Mouse (Mus musculus) embryonic facial prominence, embryonic 14.5 days (tissue): ENCODE data around the gene E430018J23Rik. TPM values are rescaled to one million over a fixed set of nuclear protein-coding genes. Genes with fewer than 3 reads are reported as not detected.

Experiments used
- ATAC-seq: fragments of 200-750 bp; cut with Nextera tagmentation; 2 replicates; pipeline ENCODE4 v1.8.0; 2017; ENCODE audit warnings: low read depth, moderate number of reproducible peaks, moderate TSS enrichment
- DNase-seq: peaks from one replicate; pipeline ENCODE4 v3.0.0-alpha.2; 2015; ENCODE audit warnings: low spot score
- H3K27ac ChIP-seq: fragments of 300-500 bp; sonication (generic); replicated peaks from 2 replicates; pipeline ENCODE4 v1.5.1; 2014; ENCODE audit warnings: low read depth, mild to moderate bottlenecking, low read length, moderate library complexity
- H3K27me3 ChIP-seq: fragments of 300-500 bp; sonication (generic); replicated peaks from 2 replicates; pipeline ENCODE4 v1.6.1; 2014; ENCODE audit warnings: low read length; ENCODE audit not compliant: control insufficient read depth, insufficient read depth
- H3K36me3 ChIP-seq: fragments of 300-500 bp; sonication (generic); 2 replicates; pipeline ENCODE4 v1.6.1; 2014; ENCODE audit warnings: low read length, mixed read lengths; ENCODE audit not compliant: control insufficient read depth, insufficient read depth
- H3K4me1 ChIP-seq: fragments of 300-500 bp; sonication (generic); 2 replicates; pipeline ENCODE4 v1.6.1; 2014; ENCODE audit warnings: antibody characterized with exemption, low read length; ENCODE audit not compliant: control insufficient read depth, insufficient read depth
- H3K4me2 ChIP-seq: fragments of 300-500 bp; sonication (generic); 2 replicates; pipeline ENCODE4 v1.6.1; 2014; ENCODE audit warnings: low read depth, mild to moderate bottlenecking, low read length, moderate library complexity, mixed read lengths
- H3K4me3 ChIP-seq: fragments of 300-500 bp; sonication (generic); 2 replicates; pipeline ENCODE4 v1.5.1; 2014; ENCODE audit warnings: low read depth, mild to moderate bottlenecking, low read length
- H3K9ac ChIP-seq: fragments of 300-500 bp; sonication (generic); 2 replicates; pipeline ENCODE4 v1.6.1; 2014; ENCODE audit warnings: low read depth, mild to moderate bottlenecking, low read length, moderate library complexity, mixed read lengths
- H3K9me3 ChIP-seq: fragments of 300-500 bp; sonication (generic); 2 replicates; pipeline ENCODE4 v1.6.1; 2016; ENCODE audit warnings: low read length; ENCODE audit not compliant: control insufficient read depth
- WGBS: fragments of 180-500 bp; shearing (Covaris S2); extraction: QIAGEN DNeasy Blood & Tissue Kit; methylation state at CpG from one replicate; pipeline ENCODE4 v1.1.7; 2014; 5-methylcytosine and 5-hydroxymethylcytosine counted together
- polyA plus RNA-seq: library from polyadenylated mRNA; unstranded; fragments of >200 nt; fragmentation: Nextera tagmentation; extraction: Ambion mirVana; gene quantifications from 2 replicates; pipeline ENCODE4 v1.2.1, GENCODE M21; 2014

E430018J23Rik gene
- polyA plus RNA-seq, 1 experiment from 2014 or later: 5.6 TPM

DNA sequence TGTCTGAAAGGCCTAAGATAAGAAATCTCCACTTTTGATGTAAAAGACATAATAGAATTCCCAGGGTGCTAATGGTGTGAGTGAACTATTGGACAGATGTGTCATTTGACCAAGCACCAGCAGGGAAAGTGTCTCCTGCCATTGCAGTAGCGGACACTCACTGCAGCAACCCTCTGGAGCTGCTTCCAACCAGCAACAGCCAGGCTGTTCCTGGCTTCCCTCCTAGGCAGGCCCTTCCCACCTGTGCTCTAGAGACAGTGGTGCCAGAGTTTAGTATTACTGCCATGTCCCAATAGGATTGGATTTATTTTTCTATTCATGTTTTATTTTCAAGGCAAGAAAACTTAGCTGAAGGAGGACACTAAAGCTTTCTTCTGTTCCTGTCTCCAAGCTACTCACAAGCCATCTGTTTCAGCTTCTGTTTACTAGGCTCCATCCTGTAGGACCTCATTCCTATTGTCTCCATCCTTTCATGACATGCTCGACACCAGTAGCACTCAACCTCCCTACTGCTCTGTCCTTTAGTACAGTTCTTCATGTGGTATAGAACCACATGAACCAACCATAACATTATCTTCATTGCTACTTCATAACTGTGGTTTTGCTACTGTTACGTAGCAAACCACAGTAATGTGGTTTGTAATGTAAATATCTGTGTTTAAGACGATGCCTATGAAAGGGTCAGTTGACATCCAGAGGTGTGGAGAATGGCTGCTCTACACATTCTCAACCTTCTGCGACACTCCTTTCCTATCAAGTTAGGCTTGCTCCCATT is 42.0 kb downstream of the E430018J23Rik start:
- WGBS: 75% methylated on average over 5 of the region's 5 CpGs
- no peak for DNase-seq
- Histone ChIP-seq H3K9me3 (0 out of 2 replicates have a peak, but pooled peaks cover 6% of the 10 kb centered on the region), H3K4me2 (no peak overlapping the region), H3K4me1 (no peaks in the 10 kb centered on the region; the same call in none of the 2 replicates), H3K27ac (no peak overlapping the region), H3K9ac (no peak overlapping the region), H3K27me3 (no peaks in the 10 kb centered on the region), H3K36me3 (no peaks in the 10 kb centered on the region), H3K4me3 (no peak overlapping the region)
- ATAC-seq: no peak

DNA sequence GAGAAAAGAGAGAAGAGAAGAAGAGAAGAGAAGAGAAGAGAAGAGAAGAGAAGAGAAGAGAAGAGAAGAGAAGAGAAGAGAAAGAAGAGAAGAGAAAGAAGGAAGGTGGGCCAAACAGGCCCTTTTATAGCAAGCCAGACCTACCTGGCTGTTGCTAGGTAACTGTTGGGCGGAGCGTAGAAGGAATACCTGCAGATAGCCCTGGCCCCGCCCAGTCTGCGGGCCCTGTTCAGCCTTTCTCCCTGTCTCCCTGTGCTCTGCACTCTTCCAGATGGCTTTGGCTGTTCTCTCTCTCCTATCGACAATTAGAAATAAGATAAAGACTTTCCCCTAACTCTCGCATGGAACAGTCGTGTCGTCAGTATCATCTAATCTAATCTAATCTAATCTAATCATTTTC is 46.8 kb downstream of the E430018J23Rik start:
- no peak for ATAC-seq
- H3K27me3 ChIP-seq: no peaks in the 10 kb centered on the region
- H3K27ac ChIP-seq: no peak overlapping the region; the same call in 1 of the 2 replicates
- H3K4me2 ChIP-seq: peak overlapping the region; percentile 84
- peak; percentile 78 for DNase-seq
- H3K4me3 ChIP-seq: peak overlapping the region; percentile 83
- H3K9me3 ChIP-seq: no peaks in the 10 kb centered on the region
- H3K36me3 ChIP-seq: peaks cover 18% of the 10 kb centered on the region
- 16% methylated on average over 8 of the region's 8 CpGs for WGBS
- peaks cover 7% of the 10 kb centered on the region for H3K4me1 ChIP-seq
- 0 out of 2 replicates have a peak overlapping the region, but pooled peaks have one; percentile 91 for H3K9ac ChIP-seq

DNA sequence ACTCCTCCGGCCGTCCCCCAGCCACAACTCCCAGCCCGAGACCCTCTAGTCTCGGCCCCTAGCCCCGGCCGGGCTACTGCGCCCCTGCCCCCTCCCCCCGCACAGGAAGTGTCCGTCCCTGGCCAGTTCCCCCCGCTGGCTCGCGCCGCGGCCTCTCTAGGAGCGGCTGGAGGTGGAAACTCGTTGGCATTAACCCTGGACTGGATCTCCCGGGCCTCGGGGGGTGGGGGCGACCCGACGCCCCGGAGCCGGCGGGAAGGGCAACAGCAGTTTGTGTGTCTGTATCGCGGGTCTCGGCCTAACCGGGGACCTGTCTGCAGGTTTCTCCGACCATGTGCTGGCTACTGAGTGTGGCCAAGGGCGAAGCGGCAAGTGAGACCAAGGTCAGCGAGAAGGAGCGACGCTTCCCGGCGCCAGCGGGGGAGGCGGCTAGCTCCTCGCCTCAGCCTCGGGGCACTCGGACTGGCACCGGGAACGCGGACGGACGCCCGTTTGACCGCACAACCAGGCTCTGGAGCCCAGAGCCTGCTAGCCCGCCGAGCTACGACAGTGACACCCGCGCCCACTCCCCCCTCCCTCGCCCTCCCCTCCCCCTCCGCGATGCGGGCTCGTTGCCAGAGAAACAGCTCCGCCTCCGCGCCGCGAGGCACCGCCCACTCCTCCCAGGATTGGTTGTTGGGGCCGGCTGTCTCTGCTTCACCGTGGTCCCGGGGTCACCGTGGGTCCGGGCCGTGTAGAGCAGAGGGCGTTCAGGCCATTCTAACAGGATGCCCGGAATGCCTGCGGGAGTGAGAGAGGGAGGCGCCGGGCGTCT is 47.7 kb downstream of the E430018J23Rik start, which contains the start of gene Zfp768:
Gene Zfp768, minus strand, starts transcription at position 78 of the 814 bp plus-strand sequence.
- Histone ChIP-seq H3K4me2 (peak within 1 kb of the TSS; percentile 84), H3K27ac (peak within 1 kb of the TSS; percentile 90), H3K4me3 (peak within 1 kb of the TSS; percentile 83), H3K9me3 (no peaks in the 10 kb centered on the region), H3K9ac (peak within 1 kb of the TSS; percentile 91), H3K36me3 (peaks cover 22% of the 10 kb centered on the region), H3K27me3 (no peaks in the 10 kb centered on the region), H3K4me1 (peaks cover 7% of the 10 kb centered on the region)
- WGBS: under 1% methylated on average over 38 of the region's 76 CpGs
- ATAC-seq (peak; percentile 95), DNase-seq (peak; percentile 93)

DNA sequence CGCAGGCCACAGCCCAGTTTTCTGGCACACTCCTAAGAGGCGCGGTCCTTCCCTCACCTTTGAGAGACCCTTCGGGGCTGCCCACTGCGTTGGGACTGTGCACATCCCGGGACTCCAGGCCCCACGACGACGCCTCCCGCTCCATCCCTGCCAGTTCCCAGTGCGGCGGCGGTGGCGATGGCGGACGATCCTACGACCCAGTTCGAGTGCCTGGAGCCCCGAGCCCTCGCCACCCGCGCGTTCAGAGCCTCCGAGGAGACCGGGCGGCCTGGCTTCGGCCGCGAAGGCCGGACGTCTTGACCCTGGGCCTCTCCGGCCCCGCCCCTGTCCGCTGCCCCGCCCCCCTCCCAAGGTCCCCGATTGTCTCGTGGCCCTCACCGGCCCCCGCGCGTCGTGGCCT is 48.3 kb downstream of the E430018J23Rik start:
- Histone ChIP-seq H3K27ac (peak overlapping the region; percentile 90), H3K9ac (peak overlapping the region; percentile 91), H3K27me3 (no peaks in the 10 kb centered on the region), H3K4me3 (peak overlapping the region; percentile 83), H3K4me2 (peak overlapping the region; percentile 84), H3K9me3 (no peaks in the 10 kb centered on the region), H3K4me1 (peaks cover 7% of the 10 kb centered on the region), H3K36me3 (peaks cover 22% of the 10 kb centered on the region)
- DNase-seq (peak; percentile 24), ATAC-seq (peak; percentile 34)
- WGBS: under 1% methylated on average over 30 of the region's 42 CpGs

DNA sequence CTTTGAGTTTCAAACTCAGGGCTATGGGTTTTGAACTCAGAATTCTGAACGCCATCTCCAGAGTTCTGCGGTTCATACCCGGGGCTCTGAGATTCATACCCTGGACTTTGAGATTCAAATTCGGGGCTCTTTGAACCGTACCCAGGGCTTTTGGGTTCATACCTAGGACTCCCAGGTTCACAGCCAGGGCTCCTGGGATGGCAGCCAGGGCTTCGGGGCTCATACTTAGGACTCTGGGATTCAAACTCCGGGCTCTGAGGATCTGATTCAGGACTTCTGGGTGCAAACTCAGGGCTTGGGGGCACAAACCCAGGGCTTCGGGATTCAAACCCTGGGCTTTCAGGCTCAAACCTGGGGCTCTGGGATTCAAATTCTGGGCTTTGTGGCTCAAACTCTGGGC is 49.1 kb downstream of the E430018J23Rik start:
- DNase-seq (no peak), ATAC-seq (no peak)
- peak overlapping the region; percentile 91 for H3K9ac ChIP-seq
- peak overlapping the region; percentile 84 for H3K4me2 ChIP-seq
- H3K27ac ChIP-seq: no peak overlapping the region
- H3K4me3 ChIP-seq: peak overlapping the region; percentile 83
- 88% methylated on average over 8 of the region's 8 CpGs for WGBS
- no peaks in the 10 kb centered on the region for H3K9me3 ChIP-seq
- no peaks in the 10 kb centered on the region for H3K27me3 ChIP-seq
- H3K36me3 ChIP-seq: peaks cover 22% of the 10 kb centered on the region
- H3K4me1 ChIP-seq: peaks cover 7% of the 10 kb centered on the region

DNA sequence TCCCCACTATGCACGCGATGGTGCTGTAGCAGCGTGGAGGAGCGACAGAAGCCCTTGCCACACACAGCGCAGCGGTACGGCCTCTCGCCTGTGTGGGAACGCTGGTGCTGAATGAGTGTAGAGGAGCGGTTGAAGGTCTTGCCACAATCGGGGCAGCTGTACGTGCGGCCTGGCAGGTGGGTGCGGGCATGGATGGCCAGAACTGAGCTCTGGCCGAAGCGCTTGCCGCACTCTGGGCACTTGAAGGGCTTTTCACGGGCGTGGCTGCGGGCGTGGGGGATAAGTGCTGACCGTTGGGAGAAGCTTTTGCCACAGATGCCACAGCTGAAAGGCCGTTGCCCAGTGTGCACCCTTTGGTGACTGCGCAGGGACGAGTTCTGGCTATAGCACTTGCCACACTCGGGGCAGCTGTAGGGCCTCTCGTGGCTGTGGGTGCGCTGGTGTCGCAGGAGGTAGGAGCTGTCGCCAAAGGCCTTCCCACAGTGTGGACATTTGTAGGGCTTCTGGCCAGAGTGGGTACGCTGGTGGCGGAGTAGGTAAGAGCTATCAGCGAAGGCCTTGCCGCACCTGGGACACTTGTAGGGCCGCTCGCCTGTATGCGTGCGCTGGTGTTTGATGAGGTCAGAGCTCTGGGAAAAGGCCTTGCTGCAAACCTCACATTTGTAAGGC is 49.9 kb downstream of the E430018J23Rik start:
- DNase-seq (no peak), ATAC-seq (no peak)
- Histone ChIP-seq H3K4me1 (peaks cover 7% of the 10 kb centered on the region), H3K9ac (no peak overlapping the region), H3K4me3 (no peak overlapping the region), H3K27me3 (no peaks in the 10 kb centered on the region), H3K9me3 (no peaks in the 10 kb centered on the region), H3K4me2 (no peak overlapping the region), H3K36me3 (peaks cover 22% of the 10 kb centered on the region), H3K27ac (no peak overlapping the region)
- 95% methylated on average over 38 of the region's 38 CpGs for WGBS

DNA sequence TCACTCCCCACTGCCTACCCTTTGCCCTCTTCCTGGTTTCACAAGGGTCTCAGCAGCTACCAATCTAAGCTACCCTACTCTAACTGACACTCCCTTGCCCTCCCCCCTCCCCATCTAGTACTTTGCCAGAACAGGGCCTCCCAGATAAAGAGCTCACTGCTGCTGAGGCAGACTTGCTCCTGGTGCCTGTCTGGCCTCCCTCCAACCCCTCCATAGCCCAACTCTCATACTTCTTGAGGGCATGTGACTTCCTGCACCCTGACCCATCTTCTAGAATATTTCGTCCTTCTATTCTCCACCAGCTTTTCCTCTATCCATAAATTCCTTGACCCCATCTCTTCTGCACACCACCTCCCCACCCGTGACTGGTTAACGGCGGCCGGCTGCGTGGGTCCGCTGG is 50.5 kb downstream of the E430018J23Rik start:
- Histone ChIP-seq H3K4me3 (no peak overlapping the region), H3K27ac (no peak overlapping the region), H3K36me3 (peaks cover 22% of the 10 kb centered on the region), H3K9me3 (no peaks in the 10 kb centered on the region), H3K9ac (no peak overlapping the region), H3K4me1 (peaks cover 7% of the 10 kb centered on the region), H3K4me2 (no peak overlapping the region), H3K27me3 (no peaks in the 10 kb centered on the region)
- 90% methylated on average over 7 of the region's 7 CpGs for WGBS
- ATAC-seq: no peak
- DNase-seq: no peak

DNA sequence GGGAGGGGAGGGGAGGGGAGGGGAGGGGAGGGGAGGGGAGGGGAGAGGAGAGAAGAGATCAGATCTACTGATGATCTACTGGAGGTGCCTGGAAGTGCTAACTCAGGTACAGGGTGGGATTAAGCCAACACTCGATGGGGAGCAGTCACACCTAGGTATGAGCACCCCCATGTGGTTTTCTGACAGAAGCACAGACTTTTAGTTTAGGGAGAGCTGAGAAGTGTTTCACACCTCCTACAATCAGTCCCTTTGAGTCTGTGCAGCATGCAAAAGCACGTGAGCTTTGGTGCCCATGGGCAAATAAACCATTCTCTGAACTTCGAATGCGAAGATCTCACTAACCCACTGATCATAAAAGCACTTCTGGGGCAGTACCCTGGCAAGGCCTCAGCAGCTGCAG is 51.1 kb downstream of the E430018J23Rik start:
- 63% methylated on average over 4 of the region's 4 CpGs for WGBS
- no peak overlapping the region for H3K4me3 ChIP-seq
- DNase-seq (no peak), ATAC-seq (no peak)
- no peaks in the 10 kb centered on the region for H3K27me3 ChIP-seq
- H3K9ac ChIP-seq: no peak overlapping the region
- H3K27ac ChIP-seq: no peak overlapping the region
- no peaks in the 10 kb centered on the region for H3K9me3 ChIP-seq
- peaks cover 22% of the 10 kb centered on the region for H3K36me3 ChIP-seq
- no peak overlapping the region for H3K4me2 ChIP-seq
- peaks cover 7% of the 10 kb centered on the region for H3K4me1 ChIP-seq
